Mouse (Mus musculus) lung, embryonic 16.5 days (tissue): ENCODE data around the gene Plg. TPM values are rescaled to one million over a fixed set of nuclear protein-coding genes. Genes with fewer than 3 reads are reported as not detected.

Source experiments
- ATAC-seq: fragments of 200-750 bp; cut with Nextera tagmentation; 2 replicates; pipeline ENCODE4 v1.8.0; 2017; ENCODE audit warnings: low read depth, mild to moderate bottlenecking, moderate library complexity
- H3K27ac ChIP-seq: fragments of 300-500 bp; sonication (generic); 2 replicates; pipeline ENCODE4 v1.5.1; 2014; ENCODE audit warnings: mild to moderate bottlenecking, control low read depth, low read length
- H3K27me3 ChIP-seq: fragments of 300-500 bp; sonication (generic); 2 replicates; pipeline ENCODE4 v1.6.1; 2014; ENCODE audit warnings: low read depth, low read length, mixed read lengths; ENCODE audit not compliant: control insufficient read depth, insufficient read depth
- H3K36me3 ChIP-seq: fragments of 300-500 bp; sonication (generic); 2 replicates; pipeline ENCODE4 v1.6.1; 2014; ENCODE audit warnings: low read length; ENCODE audit not compliant: control insufficient read depth, insufficient read depth
- H3K4me1 ChIP-seq: fragments of 300-500 bp; sonication (generic); replicated peaks from 2 replicates; pipeline ENCODE4 v1.6.1; 2014; ENCODE audit warnings: low read length, mixed read lengths; ENCODE audit not compliant: control insufficient read depth, insufficient read depth
- H3K4me2 ChIP-seq: fragments of 300-500 bp; sonication (generic); 2 replicates; pipeline ENCODE4 v1.6.1; 2014; ENCODE audit warnings: low read depth, low read length, control low read depth
- H3K4me3 ChIP-seq: fragments of 300-500 bp; sonication (generic); 2 replicates; pipeline ENCODE4 v1.5.1; 2014; ENCODE audit warnings: mild to moderate bottlenecking, low read length, control low read depth
- H3K9ac ChIP-seq: fragments of 300-500 bp; sonication (generic); 2 replicates; pipeline ENCODE4 v1.6.1; 2014; ENCODE audit warnings: low read length, control low read depth
- H3K9me3 ChIP-seq: fragments of 300-500 bp; sonication (generic); 2 replicates; pipeline ENCODE4 v1.6.1; 2016; ENCODE audit warnings: low read length; ENCODE audit not compliant: control insufficient read depth
- WGBS: fragments of 180-500 bp; shearing (Covaris S2); extraction: QIAGEN DNeasy Blood & Tissue Kit; methylation state at CpG from one replicate; pipeline ENCODE4 v1.1.7; 2014; 5-methylcytosine and 5-hydroxymethylcytosine counted together
- polyA plus RNA-seq: library from polyadenylated mRNA; unstranded; fragments of >200 nt; fragmentation: Nextera tagmentation; extraction: Ambion mirVana; gene quantifications from 2 replicates; pipeline ENCODE4 v1.2.1, GENCODE M21; 2015

The Plg gene
- polyA plus RNA-seq, 1 experiment from 2014 or later = 0.50 TPM

- Histone ChIP-seq H3K4me1 (no peaks in the 10 kb centered on the region), H3K4me3 (no peak overlapping the region), H3K4me2 (no peak overlapping the region), H3K9me3 (no peaks in the 10 kb centered on the region), H3K27ac (no peak overlapping the region), H3K9ac (no peak overlapping the region), H3K27me3 (no peaks in the 10 kb centered on the region; the same call in 1 of the 2 replicates), H3K36me3 (no peaks in the 10 kb centered on the region)
- WGBS = 84% methylated on average over 11 of the region's 11 CpGs
- no peak for ATAC-seq
Measured at GRCm38 (mm10) chr17:12363601-12364425, 14.6 kb upstream of the Plg start.

DNA sequence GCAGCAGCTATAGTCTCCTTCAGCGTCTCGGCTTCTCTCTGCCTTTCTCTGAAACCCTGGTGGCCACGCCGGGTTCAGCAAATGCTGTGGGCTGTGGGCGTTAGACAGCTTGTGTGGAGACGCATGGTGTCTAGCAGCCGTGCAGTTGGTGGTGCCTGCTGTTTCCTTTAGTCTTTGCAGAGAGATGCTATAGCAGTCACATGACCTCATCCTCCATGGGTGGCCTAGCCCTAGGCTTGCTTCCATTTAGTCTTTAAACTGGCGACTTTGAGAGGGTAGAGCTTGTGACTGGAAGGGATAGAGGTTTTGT is 14.0 kb upstream of the Plg start:
- no peaks in the 10 kb centered on the region; the same call in 1 of the 2 replicates for H3K27me3 ChIP-seq

DNA sequence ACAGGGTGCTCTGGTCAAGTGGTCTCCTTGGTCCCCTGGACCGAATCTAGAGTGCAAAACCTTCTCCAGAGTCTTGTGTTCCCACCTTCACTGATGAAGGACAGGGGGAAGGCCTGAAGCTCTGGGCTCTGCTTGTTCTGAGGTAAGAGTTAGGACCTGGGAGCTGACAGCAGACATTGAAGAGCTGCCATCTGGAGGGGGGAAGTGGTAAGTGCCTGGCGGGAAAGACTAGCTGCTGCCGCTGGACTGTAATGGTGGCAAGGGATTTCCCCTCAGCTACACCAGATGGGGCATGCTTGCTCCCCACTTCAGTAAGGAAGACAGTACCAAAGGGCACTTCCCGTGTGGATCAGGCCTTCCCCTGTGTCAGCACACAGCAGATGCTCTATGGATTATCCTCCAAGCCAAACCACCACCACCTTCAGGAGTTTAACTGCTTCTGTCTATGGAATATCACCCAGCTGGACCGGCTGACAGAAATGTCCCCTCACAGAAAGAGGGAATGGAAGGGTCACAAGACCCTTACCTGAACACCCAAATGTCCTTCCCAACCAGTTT is 11.0 kb upstream of the Plg start:
- Histone ChIP-seq H3K4me3 (no peak overlapping the region), H3K4me1 (peaks cover 5% of the 10 kb centered on the region; the same call in 1 of the 2 replicates)
- peak; percentile 75 for ATAC-seq

More for the DNA sequence above, 14.0 kb upstream of the Plg start:
- H3K9me3 ChIP-seq = no peaks in the 10 kb centered on the region
- H3K4me2 ChIP-seq = no peak overlapping the region
- 58% methylated on average over 8 of the region's 8 CpGs for WGBS
- H3K4me3 ChIP-seq = no peak overlapping the region
- H3K36me3 ChIP-seq = no peaks in the 10 kb centered on the region
- no peaks in the 10 kb centered on the region for H3K4me1 ChIP-seq
- H3K9ac ChIP-seq = no peak overlapping the region
- H3K27ac ChIP-seq = no peak overlapping the region
- no peak for ATAC-seq

GRCm38 (mm10) chr17:12369393-12369792 is 9.0 kb upstream of the Plg start:
- ATAC-seq = no peak
- H3K27me3 ChIP-seq = no peaks in the 10 kb centered on the region
- 41% methylated on average over 5 of the region's 5 CpGs for WGBS

More for the DNA sequence above, 11.0 kb upstream of the Plg start:
- H3K4me2 ChIP-seq = no peak overlapping the region
- no peak overlapping the region for H3K27ac ChIP-seq
- no peaks in the 10 kb centered on the region for H3K36me3 ChIP-seq
- H3K27me3 ChIP-seq = no peaks in the 10 kb centered on the region
- no peak overlapping the region for H3K9ac ChIP-seq
- 35% methylated on average over 5 of the region's 5 CpGs for WGBS
- H3K9me3 ChIP-seq = no peaks in the 10 kb centered on the region

GRCm38 (mm10) chr17:12370289-12370688 is 8.1 kb upstream of the Plg start:
- ATAC-seq = no peak; the same call in 1 of the 2 replicates
- Histone ChIP-seq H3K9me3 (no peaks in the 10 kb centered on the region), H3K4me3 (no peak overlapping the region), H3K27ac (no peak overlapping the region), H3K36me3 (no peaks in the 10 kb centered on the region), H3K27me3 (no peaks in the 10 kb centered on the region), H3K4me1 (peaks cover 5% of the 10 kb centered on the region; the same call in 1 of the 2 replicates), H3K9ac (no peak overlapping the region), H3K4me2 (no peak overlapping the region)
- WGBS = 63% methylated on average over 4 of the region's 4 CpGs

More at GRCm38 (mm10) chr17:12369393-12369792, 9.0 kb upstream of the Plg start:
- H3K36me3 ChIP-seq = no peaks in the 10 kb centered on the region
- H3K9ac ChIP-seq = no peak overlapping the region
- H3K4me1 ChIP-seq = peaks cover 5% of the 10 kb centered on the region; the same call in 1 of the 2 replicates
- H3K4me3 ChIP-seq = no peak overlapping the region
- no peaks in the 10 kb centered on the region for H3K9me3 ChIP-seq
- H3K4me2 ChIP-seq = no peak overlapping the region
- H3K27ac ChIP-seq = no peak overlapping the region

DNA sequence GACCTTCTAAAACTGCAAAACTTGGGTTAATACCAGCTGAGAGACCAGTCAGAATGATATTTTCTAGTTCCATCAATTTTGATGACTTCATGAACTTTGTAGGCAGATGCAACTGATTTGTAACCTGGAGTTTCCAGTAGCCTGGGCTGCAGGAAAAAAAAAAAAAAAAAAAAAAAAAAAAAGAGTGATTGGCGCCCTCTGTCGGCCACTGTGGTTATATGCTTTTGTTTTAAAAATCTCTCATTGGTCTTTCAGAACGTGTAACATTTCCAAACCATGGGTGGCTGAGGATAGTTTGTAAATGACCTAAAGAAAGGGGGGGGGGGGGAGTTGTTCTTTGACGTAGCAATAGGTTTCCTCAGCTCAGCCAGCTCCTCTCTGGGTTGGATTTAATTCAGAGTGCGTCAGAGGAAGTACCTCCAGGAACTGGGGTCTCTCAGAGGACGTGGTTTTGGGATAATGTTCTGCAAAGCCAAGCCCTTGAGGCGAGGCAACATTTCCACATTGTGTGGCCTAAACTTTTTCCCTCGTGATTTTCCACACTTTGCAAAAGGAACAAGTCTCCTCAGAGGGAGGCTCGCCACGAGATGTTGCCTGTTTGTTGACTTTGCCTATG is 7.0 kb upstream of the Plg start:
- Histone ChIP-seq H3K4me2 (peak overlapping the region; percentile 36), H3K9me3 (no peaks in the 10 kb centered on the region), H3K4me1 (peaks cover 5% of the 10 kb centered on the region; the same call in 1 of the 2 replicates), H3K36me3 (no peaks in the 10 kb centered on the region), H3K9ac (no peak overlapping the region), H3K27ac (no peak overlapping the region), H3K27me3 (no peaks in the 10 kb centered on the region), H3K4me3 (no peak overlapping the region; the same call in 1 of the 2 replicates)
- ATAC-seq = no peak
- 34% methylated on average over 10 of the region's 10 CpGs for WGBS

- no peaks in the 10 kb centered on the region for H3K27me3 ChIP-seq
- no peak overlapping the region for H3K9ac ChIP-seq
- H3K9me3 ChIP-seq = no peaks in the 10 kb centered on the region
- peaks cover 5% of the 10 kb centered on the region; the same call in 1 of the 2 replicates for H3K4me1 ChIP-seq
- ATAC-seq = peak; percentile 39; the same call in 1 of the 2 replicates
- peak overlapping the region; percentile 36 for H3K4me2 ChIP-seq
- no peaks in the 10 kb centered on the region for H3K36me3 ChIP-seq
- no peak overlapping the region for H3K4me3 ChIP-seq
- no peak overlapping the region for H3K27ac ChIP-seq
- whole genome bisulfite sequencing = 14% methylated on average over 4 of the region's 4 CpGs
Measured at GRCm38 (mm10) chr17:12372021-12372420, 6.4 kb upstream of the Plg start.

DNA sequence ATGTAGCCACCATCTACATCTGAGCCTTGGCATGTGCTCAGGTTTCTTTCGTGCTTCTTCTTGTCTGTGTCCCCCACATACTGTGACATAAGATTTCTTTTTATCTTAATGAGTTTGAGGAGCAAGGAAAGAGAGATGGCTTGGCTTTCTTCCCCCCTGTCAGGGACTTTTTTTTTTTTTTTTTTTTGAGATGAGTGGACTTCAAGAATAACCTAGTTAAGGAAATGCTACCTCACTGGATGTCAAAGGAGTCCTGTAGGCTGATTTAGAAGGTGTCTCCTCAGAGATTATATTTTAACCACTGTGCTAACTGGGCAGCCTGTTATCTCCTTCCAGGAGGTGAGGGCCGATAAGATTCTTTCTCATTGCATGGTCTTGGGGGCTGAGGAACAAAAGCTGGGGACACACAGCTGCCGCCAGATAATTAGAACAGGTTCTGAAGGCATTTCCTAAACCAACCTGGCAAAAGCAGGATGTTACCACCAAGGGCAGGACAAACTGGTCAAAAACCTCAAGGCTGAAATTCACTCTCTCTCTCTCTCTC is 4.7 kb upstream of the Plg start:
- no peaks in the 10 kb centered on the region for H3K9me3 ChIP-seq
- WGBS = 32% methylated on average over 3 of the region's 3 CpGs

DNA sequence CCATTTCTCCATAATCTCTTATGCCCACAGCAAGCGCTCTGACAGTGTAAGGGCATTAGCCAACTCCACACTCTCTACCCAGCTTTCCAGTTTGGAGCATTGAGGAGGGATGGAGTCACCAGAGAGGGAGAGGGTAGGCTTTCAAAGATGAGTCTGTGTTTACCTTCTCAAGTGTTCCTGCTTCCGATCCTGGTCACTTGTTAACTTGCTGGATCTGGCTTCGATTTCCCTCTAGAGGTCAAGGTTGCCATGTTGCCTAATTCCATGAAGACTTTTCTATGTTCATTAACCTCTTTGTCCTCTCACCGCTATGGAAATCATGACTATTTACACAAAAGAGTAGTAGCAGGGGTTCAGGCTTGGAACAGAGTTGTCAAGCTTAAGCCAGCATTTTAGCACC is 1.9 kb downstream of the Plg start:
- WGBS = 71% methylated on average over 4 of the region's 4 CpGs
- H3K27ac ChIP-seq = no peak overlapping the region
- no peak overlapping the region for H3K9ac ChIP-seq

More for the DNA sequence above, 4.7 kb upstream of the Plg start:
- Histone ChIP-seq H3K4me3 (no peak overlapping the region), H3K4me1 (peaks cover 5% of the 10 kb centered on the region; the same call in 1 of the 2 replicates), H3K9ac (no peak overlapping the region), H3K4me2 (no peak overlapping the region), H3K27me3 (no peaks in the 10 kb centered on the region), H3K36me3 (no peaks in the 10 kb centered on the region), H3K27ac (no peak overlapping the region)
- ATAC-seq = no peak

More for the DNA sequence above, 1.9 kb downstream of the Plg start:
- H3K9me3 ChIP-seq = no peaks in the 10 kb centered on the region
- no peaks in the 10 kb centered on the region for H3K36me3 ChIP-seq
- no peak overlapping the region for H3K4me2 ChIP-seq
- no peak for ATAC-seq
- H3K27me3 ChIP-seq = no peaks in the 10 kb centered on the region
- no peak overlapping the region for H3K4me3 ChIP-seq
- no peaks in the 10 kb centered on the region for H3K4me1 ChIP-seq
